In genomic region chrX:60592598-60592997, GRCm38 (mm10) we compare ENCODE assay signal across 10 mouse cellular contexts. TPM values are rescaled to one million over a fixed set of nuclear protein-coding genes. Genes with fewer than 3 reads are reported as not detected.
DNase-seq lines count a peak whose midpoint lies in the region; ATAC-seq and TF ChIP-seq lines count a peak whose summit lies in the region.
"Had no signal": no experiment of that assay in that cellular context is flagged by ENCODE, and none has a peak within 500 bp of the region (broad histone marks: within the 10 kb centered on the region; RNA-seq: fewer than 3 reads in every experiment).

Gene Atp11c (minus strand): TSS chrX:60592698.

- no peaks in the 10 kb centered on the region for H3K36me3 ChIP-seq in stomach, embryonic 14.5 days (ENCODE audit: control insufficient read depth, insufficient read depth, low read length)
- H3K36me3 ChIP-seq in stomach, postnatal 0 days (ENCODE audit: control insufficient read depth, insufficient read depth, low read length) = no peaks in the 10 kb centered on the region
- H3K36me3 ChIP-seq in embryonic facial prominence, embryonic 11.5 days (replicated peaks; ENCODE audit: control insufficient read depth, insufficient read depth, low read depth, low read length) = no peaks in the 10 kb centered on the region
- no peaks in the 10 kb centered on the region for H3K36me3 ChIP-seq in hindbrain, embryonic 14.5 days (replicated peaks; ENCODE audit: control insufficient read depth, insufficient read depth)
- H3K36me3 ChIP-seq in neural tube, embryonic 15.5 days = no peaks in the 10 kb centered on the region

- 87% methylated on average over 2 of the region's 2 CpGs for WGBS in stomach, embryonic 14.5 days
- WGBS in stomach, postnatal 0 days = 77% methylated on average over 2 of the region's 2 CpGs
- 68% methylated on average over 2 of the region's 2 CpGs for WGBS in embryonic facial prominence, embryonic 11.5 days
- WGBS in hindbrain, embryonic 14.5 days = 81% methylated on average over 2 of the region's 2 CpGs
- WGBS in neural tube, embryonic 15.5 days = 82% methylated on average over 2 of the region's 2 CpGs
- 70% methylated on average over 2 of the region's 2 CpGs for WGBS in lung, adult 2 months

- H3K4me2 ChIP-seq in stomach, embryonic 14.5 days (replicated peaks; ENCODE audit: low read depth, low read length) = no peak within 1 kb of the TSS
- no peak within 1 kb of the TSS for H3K4me2 ChIP-seq in stomach, postnatal 0 days (replicated peaks; ENCODE audit: low read depth)
- H3K4me2 ChIP-seq in embryonic facial prominence, embryonic 11.5 days (ENCODE audit: low read depth, low read length) = no peak within 1 kb of the TSS
- no peak within 1 kb of the TSS for H3K4me2 ChIP-seq in hindbrain, embryonic 14.5 days (replicated peaks)
- H3K4me2 ChIP-seq in neural tube, embryonic 15.5 days = no peak within 1 kb of the TSS

- no peaks in the 10 kb centered on the region for H3K4me1 ChIP-seq in stomach, embryonic 14.5 days (ENCODE audit: control insufficient read depth, insufficient read depth, low read length)
- no peaks in the 10 kb centered on the region for H3K4me1 ChIP-seq in stomach, postnatal 0 days (replicated peaks; ENCODE audit: control insufficient read depth, insufficient read depth)
- no peaks in the 10 kb centered on the region for H3K4me1 ChIP-seq in embryonic facial prominence, embryonic 11.5 days (ENCODE audit: control insufficient read depth, insufficient read depth, low read length)
- no peaks in the 10 kb centered on the region for H3K4me1 ChIP-seq in hindbrain, embryonic 14.5 days (replicated peaks; ENCODE audit: control insufficient read depth, insufficient read depth, low read length)
- no peaks in the 10 kb centered on the region for H3K4me1 ChIP-seq in neural tube, embryonic 15.5 days
- H3K4me1 ChIP-seq in lung, adult 2 months (ENCODE audit: control insufficient read depth, insufficient read depth, low read length) = no peaks in the 10 kb centered on the region

- no peak within 1 kb of the TSS for H3K4me3 ChIP-seq in stomach, embryonic 14.5 days (ENCODE audit: low read depth, low read length)
- no peak within 1 kb of the TSS for H3K4me3 ChIP-seq in stomach, postnatal 0 days (ENCODE audit: low read depth, low read length)
- H3K4me3 ChIP-seq in embryonic facial prominence, embryonic 11.5 days (ENCODE audit: low read depth, low read length) = no peak within 1 kb of the TSS
- H3K4me3 ChIP-seq in hindbrain, embryonic 14.5 days (replicated peaks; ENCODE audit: low read length) = no peak within 1 kb of the TSS
- no peak within 1 kb of the TSS for H3K4me3 ChIP-seq in neural tube, embryonic 15.5 days (replicated peaks)
- H3K4me3 ChIP-seq in lung, adult 2 months (replicated peaks; ENCODE audit: extremely low read depth, low read depth, low read length) = no peak within 1 kb of the TSS
- H3K4me3 ChIP-seq: left cerebral cortex, adult 2 months had no signal

- H3K9ac ChIP-seq in stomach, embryonic 14.5 days (replicated peaks; ENCODE audit: low read depth, low read length) = no peak within 1 kb of the TSS
- no peak within 1 kb of the TSS for H3K9ac ChIP-seq in stomach, postnatal 0 days (ENCODE audit: low read length)
- no peak within 1 kb of the TSS for H3K9ac ChIP-seq in embryonic facial prominence, embryonic 11.5 days (replicated peaks; ENCODE audit: low read length)
- no peak within 1 kb of the TSS for H3K9ac ChIP-seq in hindbrain, embryonic 14.5 days
- H3K9ac ChIP-seq in neural tube, embryonic 15.5 days (replicated peaks) = no peak within 1 kb of the TSS

- DNase-seq in stomach, postnatal 0 days (ENCODE audit: low spot score) = no peak
- DNase-seq in embryonic facial prominence, embryonic 11.5 days (ENCODE audit: low spot score) = no peak
- DNase-seq in hindbrain, embryonic 14.5 days (ENCODE audit: low spot score) = no peak
- no peak for DNase-seq in lung, adult 2 months
- no peak for DNase-seq in urinary bladder, postnatal 10 days (ENCODE audit: low spot score)
- DNase-seq: heart, postnatal 10 days; lung, postnatal 4 days had no signal

- no peak within 1 kb of the TSS for H3K27ac ChIP-seq in stomach, embryonic 14.5 days (ENCODE audit: low read length)
- no peak within 1 kb of the TSS for H3K27ac ChIP-seq in stomach, postnatal 0 days (replicated peaks)
- H3K27ac ChIP-seq in embryonic facial prominence, embryonic 11.5 days (replicated peaks; ENCODE audit: low read depth, low read length) = no peak within 1 kb of the TSS
- H3K27ac ChIP-seq in hindbrain, embryonic 14.5 days = no peak within 1 kb of the TSS
- H3K27ac ChIP-seq in neural tube, embryonic 15.5 days (replicated peaks) = no peak within 1 kb of the TSS
- H3K27ac ChIP-seq: left cerebral cortex, adult 2 months had no signal

- no peaks in the 10 kb centered on the region for H3K9me3 ChIP-seq in stomach, embryonic 14.5 days (ENCODE audit: control insufficient read depth, low read depth, low read length)
- H3K9me3 ChIP-seq in stomach, postnatal 0 days (ENCODE audit: control insufficient read depth, low read length) = no peaks in the 10 kb centered on the region
- no peaks in the 10 kb centered on the region for H3K9me3 ChIP-seq in embryonic facial prominence, embryonic 11.5 days (replicated peaks; ENCODE audit: control insufficient read depth, low read length)
- no peaks in the 10 kb centered on the region for H3K9me3 ChIP-seq in hindbrain, embryonic 14.5 days (ENCODE audit: control insufficient read depth, low read length)
- H3K9me3 ChIP-seq in neural tube, embryonic 15.5 days (replicated peaks) = no peaks in the 10 kb centered on the region

- H3K27me3 ChIP-seq in stomach, embryonic 14.5 days (ENCODE audit: control insufficient read depth, insufficient read depth, low read length) = no peaks in the 10 kb centered on the region
- no peaks in the 10 kb centered on the region for H3K27me3 ChIP-seq in stomach, postnatal 0 days (ENCODE audit: control insufficient read depth, insufficient read depth, low read length)
- H3K27me3 ChIP-seq in embryonic facial prominence, embryonic 11.5 days (ENCODE audit: control insufficient read depth, insufficient read depth, low read length) = no peaks in the 10 kb centered on the region
- H3K27me3 ChIP-seq in hindbrain, embryonic 14.5 days (ENCODE audit: control insufficient read depth, insufficient read depth, low read length) = no peaks in the 10 kb centered on the region
- no peaks in the 10 kb centered on the region for H3K27me3 ChIP-seq in neural tube, embryonic 15.5 days (replicated peaks)

- ATAC-seq in stomach, embryonic 14.5 days (ENCODE audit: insufficient number of reproducible peaks, insufficient read depth, low FRiP score, low read depth) = no peak
- ATAC-seq in stomach, postnatal 0 days (ENCODE audit: low FRiP score, low TSS enrichment) = no peak
- no peak for ATAC-seq in embryonic facial prominence, embryonic 11.5 days (replicated peaks; ENCODE audit: insufficient number of reproducible peaks, low FRiP score, low TSS enrichment, low read depth)
- no peak for ATAC-seq in hindbrain, embryonic 14.5 days (ENCODE audit: low FRiP score)
- no peak for ATAC-seq in neural tube, embryonic 15.5 days (ENCODE audit: low FRiP score)

- TF ChIP-seq EP300 in stomach, postnatal 0 days (optimal IDR thresholded peaks at IDR 0.05) = no peak

- TF ChIP-seq POLR2A in lung, adult 2 months (IDR thresholded peaks at IDR 0.05; ENCODE audit: borderline replicate concordance, extremely low read depth, low read depth, low read length) = no peak

- TF ChIP-seq CTCF in stomach, postnatal 0 days (IDR thresholded peaks at IDR 0.05; ENCODE audit: low read depth) = no peak
- no peak for TF ChIP-seq CTCF in lung, adult 2 months (IDR thresholded peaks at IDR 0.05; ENCODE audit: insufficient read depth, low read length)

RNA-seq across cellular contexts. Expression of gene Atp11c, which starts in this region (rescaled TPM):
- 10.7 and 11.2 TPM in 2 replicates for polyA plus RNA-seq in stomach, embryonic 14.5 days (2014; fragmentation: Nextera tagmentation; extraction: Ambion mirVana)
- 1.8 and 2.1 TPM in 2 replicates for polyA plus RNA-seq in stomach, postnatal 0 days (2015; fragmentation: Nextera tagmentation; extraction: Ambion mirVana)
- 14.2 and 17.0 TPM in 2 replicates for polyA plus RNA-seq in embryonic facial prominence, embryonic 11.5 days (2014; fragmentation: Nextera tagmentation; extraction: Ambion mirVana)
- polyA plus RNA-seq in hindbrain, embryonic 14.5 days (2014; fragmentation: Nextera tagmentation; extraction: Ambion mirVana) = 16.1 and 19.5 TPM in 2 replicates
- 10.5 and 10.6 TPM in 2 replicates for polyA plus RNA-seq in neural tube, embryonic 15.5 days (2015; fragmentation: Nextera tagmentation; extraction: Ambion mirVana)
- polyA plus RNA-seq in lung, adult 2 months (2012; rRNA removed) = 3.7 and 6.8 TPM in 2 replicates
